Mouse (Mus musculus): ENCODE results near the gene Sfxn5. TPM values are rescaled to one million over a fixed set of nuclear protein-coding genes. Genes with fewer than 3 reads are reported as not detected.

The Sfxn5 gene
- polyA plus RNA-seq, 1 experiment: 2.0 TPM

- no peaks in the 10 kb centered on the region for H3K79me2 ChIP-seq (ENCODE audit: control insufficient read depth, insufficient read depth)
- H3K4me2 ChIP-seq (ENCODE audit: low read depth): no peak overlapping the region
- no peak for TF ChIP-seq REST (IDR thresholded peaks at IDR 0.05; ENCODE audit: insufficient read depth, insufficient read length)
- no peak for TF ChIP-seq USF1 (IDR thresholded peaks at IDR 0.05; ENCODE audit: low read depth)
- TF ChIP-seq POLR2A (IDR thresholded peaks at IDR 0.05; ENCODE audit: insufficient read length, low read depth): no peak
- TF ChIP-seq MAX (IDR thresholded peaks at IDR 0.05; ENCODE audit: low read depth): no peak
- no peak for TF ChIP-seq E2F4 (IDR thresholded peaks at IDR 0.05; ENCODE audit: insufficient read depth)
- TF ChIP-seq SRF (IDR thresholded peaks at IDR 0.05; ENCODE audit: control insufficient read depth, insufficient read length, low read depth): no peak
- no peak for TF ChIP-seq MYOD1 (IDR thresholded peaks at IDR 0.05; ENCODE audit: control insufficient read depth in 1 of 3, insufficient read length in 2 of 3, low read depth in 2 of 3)
- TF ChIP-seq CEBPB (IDR thresholded peaks at IDR 0.05; ENCODE audit: insufficient read depth, poor library complexity, severe bottlenecking): no peak
- TF ChIP-seq POLR2AphosphoS2 (IDR thresholded peaks at IDR 0.05; ENCODE audit: insufficient read length, low read depth): no peak
- H3ac ChIP-seq (ENCODE audit: control insufficient read depth, insufficient read length): no peak overlapping the region
- H3K36me3 ChIP-seq (ENCODE audit: control insufficient read depth, insufficient read depth): no peaks in the 10 kb centered on the region
- no peak overlapping the region for H3K4me3 ChIP-seq
- H3K27me3 ChIP-seq (ENCODE audit: control insufficient read depth, insufficient read depth, insufficient read length): no peaks in the 10 kb centered on the region
These were observed 52.4 kb downstream of the Sfxn5 start for GRCm38 (mm10) chr6:85280871-85281270.

DNA sequence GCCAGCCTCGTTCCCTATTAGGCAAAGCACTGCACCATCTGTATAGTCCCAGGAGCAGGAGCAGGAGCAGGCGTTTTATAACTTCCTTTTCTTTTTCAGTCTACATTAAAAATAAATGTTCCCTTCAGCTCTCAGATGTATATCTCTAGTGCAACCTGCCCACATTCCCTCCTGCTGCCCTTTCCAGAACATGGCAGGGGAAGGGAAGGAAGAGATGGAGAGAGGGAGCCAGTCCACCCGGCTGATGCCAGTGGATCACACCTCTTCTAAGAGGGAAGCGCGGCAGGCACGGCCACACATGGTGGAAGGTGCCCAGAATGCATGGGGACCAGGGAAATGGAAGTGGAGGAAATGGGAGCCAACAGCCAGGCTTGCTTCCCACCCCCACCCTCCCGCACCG lies 56.7 kb downstream of the Sfxn5 start:
- no peak overlapping the region for H3K4me3 ChIP-seq
- TF ChIP-seq MYOD1 (IDR thresholded peaks at IDR 0.05; ENCODE audit: control insufficient read depth in 1 of 3, insufficient read length in 2 of 3, low read depth in 2 of 3): no peak
- TF ChIP-seq MYOG (IDR thresholded peaks at IDR 0.05; ENCODE audit: control insufficient read depth in 1 of 3, insufficient read depth in 1 of 3, insufficient read length in 2 of 3, low read depth in 2 of 3): no peak
- no peak for TF ChIP-seq SRF (IDR thresholded peaks at IDR 0.05; ENCODE audit: control insufficient read depth, insufficient read length, low read depth)
- TF ChIP-seq REST (IDR thresholded peaks at IDR 0.05; ENCODE audit: insufficient read depth, insufficient read length): no peak
- TF ChIP-seq CEBPB (IDR thresholded peaks at IDR 0.05; ENCODE audit: insufficient read depth, poor library complexity, severe bottlenecking): no peak
- no peak for TF ChIP-seq TCF12 (IDR thresholded peaks at IDR 0.05; ENCODE audit: insufficient read depth, poor library complexity, severe bottlenecking)
- TF ChIP-seq POLR2A (IDR thresholded peaks at IDR 0.05; ENCODE audit: insufficient read length, low read depth): no peak
- no peak for TF ChIP-seq USF1 (IDR thresholded peaks at IDR 0.05; ENCODE audit: low read depth)
- no peak for TF ChIP-seq POLR2AphosphoS2 (IDR thresholded peaks at IDR 0.05; ENCODE audit: insufficient read length, low read depth)
- TF ChIP-seq MAX (IDR thresholded peaks at IDR 0.05; ENCODE audit: low read depth): no peak
- TF ChIP-seq E2F4 (IDR thresholded peaks at IDR 0.05; ENCODE audit: insufficient read depth): no peak
- no peak for TF ChIP-seq TCF3 (IDR thresholded peaks at IDR 0.05; ENCODE audit: insufficient read length, low read depth)
- H3K4me2 ChIP-seq (ENCODE audit: low read depth): no peak overlapping the region
- H3K27me3 ChIP-seq (ENCODE audit: control insufficient read depth, insufficient read depth, insufficient read length): no peaks in the 10 kb centered on the region
- H3ac ChIP-seq (ENCODE audit: control insufficient read depth, insufficient read length): no peak overlapping the region
- H3K36me3 ChIP-seq (ENCODE audit: control insufficient read depth, insufficient read depth): no peaks in the 10 kb centered on the region
- no peaks in the 10 kb centered on the region for H3K79me2 ChIP-seq (ENCODE audit: control insufficient read depth, insufficient read depth)

DNA sequence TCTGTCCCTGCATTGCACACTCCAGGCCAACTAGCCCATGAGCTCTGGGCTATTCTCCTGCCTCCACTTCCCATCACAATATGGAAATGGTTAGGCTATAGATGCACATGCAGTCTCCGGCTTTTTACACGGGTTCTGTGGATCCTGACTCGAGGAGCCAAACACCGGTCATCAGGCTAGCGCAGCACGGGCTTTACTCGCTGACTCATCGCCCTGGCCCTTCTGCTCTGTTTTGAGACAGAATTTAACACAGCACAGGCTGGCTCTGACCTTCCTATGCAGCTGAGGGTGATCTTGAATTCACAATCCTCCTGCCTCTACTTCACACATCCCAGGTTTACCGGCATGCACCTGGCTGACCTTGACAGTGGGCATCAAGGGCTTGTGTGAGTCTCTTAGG lies 60.8 kb downstream of the Sfxn5 start:
- peaks cover 6% of the 10 kb centered on the region for H3K27me3 ChIP-seq (ENCODE audit: control insufficient read depth, insufficient read depth, insufficient read length)
- H3ac ChIP-seq (ENCODE audit: control insufficient read depth, insufficient read length): no peak overlapping the region
- no peaks in the 10 kb centered on the region for H3K36me3 ChIP-seq (ENCODE audit: control insufficient read depth, insufficient read depth)
- no peaks in the 10 kb centered on the region for H3K79me2 ChIP-seq (ENCODE audit: control insufficient read depth, insufficient read depth)
- H3K4me3 ChIP-seq: no peak overlapping the region
- TF ChIP-seq TCF3 (IDR thresholded peaks at IDR 0.05; ENCODE audit: insufficient read length, low read depth) (no peak), MYOD1 (IDR thresholded peaks at IDR 0.05; ENCODE audit: control insufficient read depth in 1 of 3, insufficient read length in 2 of 3, low read depth in 2 of 3) (no peak), POLR2AphosphoS2 (IDR thresholded peaks at IDR 0.05; ENCODE audit: insufficient read length, low read depth) (no peak), CEBPB (IDR thresholded peaks at IDR 0.05; ENCODE audit: insufficient read depth, poor library complexity, severe bottlenecking) (no peak)
- no peak overlapping the region for H3K4me2 ChIP-seq (ENCODE audit: low read depth)

DNA sequence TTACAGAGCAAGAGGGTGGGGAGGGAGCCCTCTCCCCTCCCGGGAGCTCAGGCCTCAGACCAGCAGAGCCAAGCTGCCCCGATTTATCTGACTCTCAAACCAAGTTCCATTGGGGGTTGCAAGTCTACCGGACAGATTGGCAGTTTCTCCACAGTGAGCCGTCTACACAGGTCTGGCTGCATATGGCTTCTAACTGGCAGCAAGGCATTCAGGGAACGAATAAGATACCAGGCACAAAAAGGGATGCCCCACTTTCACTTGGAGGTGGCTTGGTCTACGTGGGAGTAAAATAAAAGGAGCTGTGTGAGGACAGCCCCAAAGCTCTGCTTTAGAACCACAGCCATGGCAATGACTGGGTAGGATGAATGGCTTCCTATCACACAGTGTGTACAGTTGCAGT lies 67.2 kb downstream of the Sfxn5 start:
- Histone ChIP-seq H3K4me3 (no peak overlapping the region), H3K4me2 (ENCODE audit: low read depth) (no peak overlapping the region), H3K36me3 (ENCODE audit: control insufficient read depth, insufficient read depth) (no peaks in the 10 kb centered on the region), H3ac (ENCODE audit: control insufficient read depth, insufficient read length) (no peak overlapping the region), H3K27me3 (ENCODE audit: control insufficient read depth, insufficient read depth, insufficient read length) (peaks cover 8% of the 10 kb centered on the region), H3K79me2 (ENCODE audit: control insufficient read depth, insufficient read depth) (no peaks in the 10 kb centered on the region)
- no peak for TF ChIP-seq MYOD1 (IDR thresholded peaks at IDR 0.05; ENCODE audit: control insufficient read depth in 1 of 3, insufficient read length in 2 of 3, low read depth in 2 of 3)
- no peak for TF ChIP-seq E2F4 (IDR thresholded peaks at IDR 0.05; ENCODE audit: insufficient read depth)
- TF ChIP-seq MYOG (IDR thresholded peaks at IDR 0.05; ENCODE audit: control insufficient read depth in 1 of 3, insufficient read depth in 1 of 3, insufficient read length in 2 of 3, low read depth in 2 of 3): no peak
- no peak for TF ChIP-seq CEBPB (IDR thresholded peaks at IDR 0.05; ENCODE audit: insufficient read depth, poor library complexity, severe bottlenecking)
- TF ChIP-seq POLR2A (IDR thresholded peaks at IDR 0.05; ENCODE audit: insufficient read length, low read depth): no peak
- TF ChIP-seq TCF3 (IDR thresholded peaks at IDR 0.05; ENCODE audit: insufficient read length, low read depth): no peak
- no peak for TF ChIP-seq REST (IDR thresholded peaks at IDR 0.05; ENCODE audit: insufficient read depth, insufficient read length)
- no peak for TF ChIP-seq MAX (IDR thresholded peaks at IDR 0.05; ENCODE audit: low read depth)
- no peak for TF ChIP-seq USF1 (IDR thresholded peaks at IDR 0.05; ENCODE audit: low read depth)
- TF ChIP-seq POLR2AphosphoS2 (IDR thresholded peaks at IDR 0.05; ENCODE audit: insufficient read length, low read depth): no peak

- Histone ChIP-seq H3K4me3 (no peak overlapping the region), H3K36me3 (ENCODE audit: control insufficient read depth, insufficient read depth) (no peaks in the 10 kb centered on the region), H3K4me2 (ENCODE audit: low read depth) (no peak overlapping the region), H3K27me3 (ENCODE audit: control insufficient read depth, insufficient read depth, insufficient read length) (peaks cover 8% of the 10 kb centered on the region), H3K79me2 (ENCODE audit: control insufficient read depth, insufficient read depth) (no peaks in the 10 kb centered on the region), H3ac (ENCODE audit: control insufficient read depth, insufficient read length) (no peak overlapping the region)
- TF ChIP-seq USF1 (IDR thresholded peaks at IDR 0.05; ENCODE audit: low read depth) (no peak), CEBPB (IDR thresholded peaks at IDR 0.05; ENCODE audit: insufficient read depth, poor library complexity, severe bottlenecking) (no peak), POLR2AphosphoS2 (IDR thresholded peaks at IDR 0.05; ENCODE audit: insufficient read length, low read depth) (no peak), REST (IDR thresholded peaks at IDR 0.05; ENCODE audit: insufficient read depth, insufficient read length) (no peak), MAX (IDR thresholded peaks at IDR 0.05; ENCODE audit: low read depth) (no peak), MYOG (IDR thresholded peaks at IDR 0.05; ENCODE audit: control insufficient read depth in 1 of 3, insufficient read depth in 1 of 3, insufficient read length in 2 of 3, low read depth in 2 of 3) (no peak), POLR2A (IDR thresholded peaks at IDR 0.05; ENCODE audit: insufficient read length, low read depth) (no peak), TCF12 (IDR thresholded peaks at IDR 0.05; ENCODE audit: insufficient read depth, poor library complexity, severe bottlenecking) (no peak), MYOD1 (IDR thresholded peaks at IDR 0.05; ENCODE audit: control insufficient read depth in 1 of 3, insufficient read length in 2 of 3, low read depth in 2 of 3) (no peak), TCF3 (IDR thresholded peaks at IDR 0.05; ENCODE audit: insufficient read length, low read depth) (no peak), E2F4 (IDR thresholded peaks at IDR 0.05; ENCODE audit: insufficient read depth) (no peak), SRF (IDR thresholded peaks at IDR 0.05; ENCODE audit: control insufficient read depth, insufficient read length, low read depth) (no peak)
These were observed 68.2 kb downstream of the Sfxn5 start for GRCm38 (mm10) chr6:85264982-85265518.
